Mouse (Mus musculus) liver, adult 2 months (tissue): ENCODE measurements around the gene Crocc2.

Experiments
- CTCF ChIP-seq: fragments of 200-500 bp; IDR thresholded peaks from 2 replicates; pipeline ENCODE4 v1.5.1; 2011; ENCODE audit warnings: low read depth, low read length, control low read depth
- POLR2A ChIP-seq: fragments of 200-500 bp; IDR thresholded peaks from 2 replicates; pipeline ENCODE4 v1.6.1; 2011; ENCODE audit warnings: low read length, control low read depth; ENCODE audit not compliant: insufficient read depth; ENCODE audit errors: extremely low read depth

DNA sequence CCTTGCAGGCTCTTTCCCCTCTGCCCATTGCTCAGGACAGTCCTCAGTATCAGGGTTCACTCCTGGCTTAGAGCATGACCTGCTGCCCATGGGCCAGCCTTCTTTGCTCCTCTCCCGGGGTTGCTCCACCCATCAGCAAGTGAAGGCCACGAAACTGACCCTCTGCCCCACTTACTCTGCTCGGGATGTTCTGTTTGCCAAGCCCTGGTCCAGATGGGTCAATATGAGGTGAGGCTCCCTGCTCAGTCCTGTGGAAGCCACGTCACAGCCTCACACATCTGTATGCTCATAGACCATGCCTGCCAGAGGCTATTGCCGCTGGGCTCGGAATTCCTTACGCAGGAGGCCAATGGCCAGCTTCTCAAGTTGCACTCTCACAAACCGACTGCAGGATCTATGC, 40.3 kb upstream of the Crocc2 start:
- TF ChIP-seq CTCF (no peak), POLR2A (no peak)
